Mouse (Mus musculus) embryonic facial prominence, embryonic 13.5 days (tissue): ENCODE measurements around the gene E2f7. TPM values are rescaled to one million over a fixed set of nuclear protein-coding genes. Genes with fewer than 3 reads are reported as not detected.

ENCODE experiments used
- ATAC-seq: fragments of 200-750 bp; cut with Nextera tagmentation; 2 replicates; pipeline ENCODE4 v1.8.0; 2017; ENCODE audit warnings: low read depth; ENCODE audit not compliant: insufficient number of reproducible peaks, insufficient read depth, low FRiP score, low TSS enrichment
- H3K27ac ChIP-seq: fragments of 300-500 bp; sonication (generic); 2 replicates; pipeline ENCODE4 v1.5.1; 2015; ENCODE audit warnings: moderate library complexity, mild to moderate bottlenecking, inconsistent platforms
- H3K27me3 ChIP-seq: fragments of 300-500 bp; sonication (generic); 2 replicates; pipeline ENCODE4 v1.6.1; 2015; ENCODE audit warnings: mild to moderate bottlenecking, inconsistent platforms
- H3K36me3 ChIP-seq: fragments of 300-500 bp; sonication (generic); 2 replicates; pipeline ENCODE4 v1.6.1; 2015; ENCODE audit warnings: mild to moderate bottlenecking, inconsistent platforms
- H3K4me1 ChIP-seq: fragments of 300-500 bp; sonication (generic); 2 replicates; pipeline ENCODE4 v1.6.1; 2015; ENCODE audit warnings: inconsistent platforms
- H3K4me2 ChIP-seq: fragments of 300-500 bp; sonication (generic); 2 replicates; pipeline ENCODE4 v1.6.1; 2015; ENCODE audit warnings: moderate library complexity, mild to moderate bottlenecking, inconsistent platforms
- H3K4me3 ChIP-seq: fragments of 300-500 bp; sonication (generic); 2 replicates; pipeline ENCODE4 v1.5.1; 2015; ENCODE audit warnings: mild to moderate bottlenecking, inconsistent platforms
- H3K9ac ChIP-seq: fragments of 300-500 bp; sonication (generic); 2 replicates; pipeline ENCODE4 v1.6.1; 2015; ENCODE audit warnings: mild to moderate bottlenecking, inconsistent platforms
- H3K9me3 ChIP-seq: fragments of 300-500 bp; sonication (generic); 2 replicates; pipeline ENCODE4 v1.6.1; 2016; ENCODE audit warnings: inconsistent platforms
- WGBS: fragments of 180-500 bp; shearing (Covaris S2); methylation state at CpG from one replicate; pipeline ENCODE4 v1.1.7; 2015; ENCODE audit warnings: mixed read lengths; 5-methylcytosine and 5-hydroxymethylcytosine counted together
- polyA plus RNA-seq: library from polyadenylated mRNA; unstranded; fragments of >200 nt; fragmentation: Nextera tagmentation; extraction: Ambion mirVana; gene quantifications from 2 replicates; pipeline ENCODE4 v1.2.1, GENCODE M21; 2015

The E2f7 gene
- polyA plus RNA-seq, 1 experiment from 2014 or later = 24.3 TPM

DNA sequence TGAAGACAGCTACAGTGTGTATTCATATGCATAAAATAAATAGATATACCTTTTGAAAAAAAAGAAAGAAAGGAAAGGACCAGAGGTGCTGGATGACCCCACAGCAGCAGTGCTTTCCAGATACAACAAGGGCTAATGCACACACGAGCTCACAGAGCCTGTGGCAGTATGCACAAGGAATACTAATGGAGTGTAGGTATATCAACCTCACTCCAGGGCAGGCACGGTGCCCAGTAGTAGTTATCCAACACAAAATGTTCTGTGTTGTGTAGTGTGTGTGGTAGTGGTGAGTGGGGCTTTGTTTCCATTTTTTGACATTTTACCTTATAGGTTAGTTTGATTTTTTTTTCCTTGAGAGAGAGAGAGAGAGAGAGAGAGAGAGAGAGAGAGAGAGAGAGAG lies 65.3 kb downstream of the E2f7 start:
- Histone ChIP-seq H3K4me3 (no peak overlapping the region), H3K27me3 (no peaks in the 10 kb centered on the region), H3K9me3 (no peaks in the 10 kb centered on the region), H3K27ac (no peak overlapping the region), H3K36me3 (no peaks in the 10 kb centered on the region), H3K9ac (no peak overlapping the region), H3K4me1 (peaks cover 13% of the 10 kb centered on the region), H3K4me2 (no peak overlapping the region)
- no peak for ATAC-seq
- WGBS = 76% methylated on average over 2 of the region's 2 CpGs

DNA sequence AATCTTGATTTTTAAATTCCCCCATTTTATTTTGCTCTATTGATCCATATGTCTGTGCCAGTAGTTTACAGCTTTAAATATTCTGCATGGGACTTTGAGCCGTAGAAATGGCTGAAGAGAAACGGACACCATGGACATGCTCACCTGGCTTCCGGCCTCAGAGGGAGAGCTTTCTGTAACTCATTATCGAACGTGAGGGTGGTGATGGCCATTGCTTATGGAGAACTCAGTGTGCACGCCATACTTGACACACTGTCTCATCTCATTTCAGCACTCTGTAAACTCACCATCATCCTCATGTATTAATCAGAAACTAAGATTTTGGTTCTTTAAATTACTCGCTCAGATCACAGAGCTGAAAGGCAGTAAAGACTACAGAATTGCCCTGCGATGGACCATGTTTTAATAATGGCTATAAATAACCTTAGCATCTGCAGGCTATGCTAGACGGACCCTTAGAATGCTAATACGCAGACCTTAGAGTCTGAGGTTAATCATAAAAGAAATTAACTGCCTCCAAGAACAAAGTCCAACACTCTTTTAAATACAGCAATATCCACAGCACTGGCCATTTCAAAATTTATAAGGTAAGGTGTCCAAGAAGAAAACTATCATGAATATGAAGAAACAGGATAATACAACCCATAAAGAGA lies 66.1 kb downstream of the E2f7 start:
- Histone ChIP-seq H3K4me3 (no peak overlapping the region), H3K9ac (no peak overlapping the region), H3K9me3 (no peaks in the 10 kb centered on the region), H3K4me1 (peaks cover 5% of the 10 kb centered on the region), H3K36me3 (no peaks in the 10 kb centered on the region), H3K27me3 (no peaks in the 10 kb centered on the region), H3K27ac (no peak overlapping the region), H3K4me2 (no peak overlapping the region)
- WGBS = 80% methylated on average over 10 of the region's 10 CpGs
- ATAC-seq = no peak

DNA sequence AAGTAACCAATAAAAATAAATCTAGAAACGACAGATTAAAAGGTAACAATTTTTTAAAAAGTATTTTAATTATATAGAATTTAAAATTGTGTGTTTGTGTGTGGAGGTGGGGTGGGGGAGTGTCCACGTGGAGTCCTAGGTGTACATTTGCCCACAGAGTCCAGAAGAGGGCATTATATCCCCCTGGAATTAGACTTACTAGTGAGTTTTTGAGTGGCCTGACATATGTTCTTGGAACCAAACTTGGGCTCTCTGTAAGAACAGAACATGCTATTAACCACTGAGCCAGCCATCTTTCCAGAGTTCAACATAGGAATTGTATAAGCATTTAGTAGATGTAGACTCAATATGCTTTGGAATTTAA lies 66.6 kb downstream of the E2f7 start:
- no peak overlapping the region for H3K4me3 ChIP-seq
- WGBS = 55% methylated on average over 2 of the region's 2 CpGs

DNA sequence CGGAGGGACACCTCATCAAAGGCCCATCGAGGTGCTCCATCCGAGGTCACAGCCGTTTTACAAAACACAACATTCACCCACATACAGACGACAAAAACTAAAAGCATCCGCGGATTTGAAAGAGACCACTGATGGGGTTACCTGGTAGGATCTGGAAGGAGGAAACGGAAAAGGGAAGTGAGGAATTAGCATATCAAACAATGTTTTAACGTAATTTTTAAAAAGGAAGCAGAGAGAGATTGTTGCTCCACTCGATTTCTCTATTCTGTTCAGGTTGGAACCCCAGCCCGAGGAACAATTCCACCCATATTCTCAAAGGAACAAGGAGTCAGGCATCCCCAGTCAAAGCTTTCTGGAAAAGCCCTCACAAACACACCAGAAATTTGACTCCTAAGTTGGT lies 75.9 kb downstream of the E2f7 start:
- Histone ChIP-seq H3K27ac (no peak overlapping the region), H3K4me3 (no peak overlapping the region), H3K4me1 (no peaks in the 10 kb centered on the region), H3K27me3 (no peaks in the 10 kb centered on the region), H3K4me2 (no peak overlapping the region), H3K9me3 (no peaks in the 10 kb centered on the region), H3K36me3 (no peaks in the 10 kb centered on the region), H3K9ac (no peak overlapping the region)
- ATAC-seq = no peak
- WGBS = 77% methylated on average over 11 of the region's 11 CpGs

More for the DNA sequence above, 66.6 kb downstream of the E2f7 start:
- Histone ChIP-seq H3K9me3 (no peaks in the 10 kb centered on the region), H3K4me1 (no peaks in the 10 kb centered on the region), H3K9ac (no peak overlapping the region), H3K27me3 (no peaks in the 10 kb centered on the region), H3K27ac (no peak overlapping the region), H3K36me3 (no peaks in the 10 kb centered on the region), H3K4me2 (no peak overlapping the region)
- ATAC-seq = no peak

DNA sequence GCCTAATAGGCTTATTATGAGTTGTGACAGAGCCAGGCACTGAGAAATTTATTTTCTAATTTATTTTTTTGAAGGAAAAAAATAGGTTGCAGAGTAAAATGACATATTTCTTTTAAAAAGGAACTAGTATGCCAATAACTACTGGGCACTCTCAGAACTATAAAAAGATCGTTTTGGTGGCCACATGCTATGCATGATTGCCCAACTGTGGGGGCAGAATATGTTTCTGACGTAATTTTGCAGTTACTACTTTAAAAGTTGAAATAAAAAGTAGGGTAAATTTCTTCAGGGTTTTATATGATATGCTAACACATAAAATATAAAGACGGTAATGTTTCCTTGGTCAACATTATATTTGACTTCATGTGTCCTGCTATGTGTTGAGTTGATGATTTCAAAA lies 76.5 kb downstream of the E2f7 start:
- H3K9ac ChIP-seq = no peak overlapping the region
- H3K4me3 ChIP-seq = no peak overlapping the region
- no peaks in the 10 kb centered on the region for H3K36me3 ChIP-seq
- H3K27me3 ChIP-seq = no peaks in the 10 kb centered on the region
- H3K27ac ChIP-seq = no peak overlapping the region
- no peak for ATAC-seq
- H3K4me1 ChIP-seq = no peaks in the 10 kb centered on the region
- 89% methylated on average over 3 of the region's 3 CpGs for WGBS
- H3K9me3 ChIP-seq = no peaks in the 10 kb centered on the region
- no peak overlapping the region for H3K4me2 ChIP-seq

DNA sequence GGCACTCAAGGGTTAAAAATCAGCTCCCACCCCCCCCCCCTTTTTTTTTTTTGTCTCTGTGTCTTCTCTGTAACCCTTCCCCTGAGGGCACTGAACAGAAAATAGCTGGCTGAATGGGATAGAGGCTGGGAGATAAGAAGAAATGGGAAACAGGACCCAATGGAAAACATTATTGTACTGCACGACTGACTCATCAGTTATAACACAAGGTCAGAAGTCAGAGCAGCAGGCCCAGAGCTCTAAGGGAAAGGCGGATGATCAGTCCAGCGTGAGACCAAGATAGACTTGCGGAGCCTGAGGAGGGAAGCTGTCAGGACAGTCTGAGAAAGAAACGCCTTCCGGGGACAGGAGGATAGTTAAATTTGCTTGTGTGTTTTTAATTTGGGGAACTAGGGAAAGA lies 87.1 kb downstream of the E2f7 start:
- no peaks in the 10 kb centered on the region for H3K27me3 ChIP-seq
- H3K27ac ChIP-seq = no peak overlapping the region
- H3K4me2 ChIP-seq = no peak overlapping the region
- WGBS = 11% methylated on average over 6 of the region's 6 CpGs
- no peaks in the 10 kb centered on the region for H3K36me3 ChIP-seq
- H3K4me3 ChIP-seq = no peak overlapping the region
- no peaks in the 10 kb centered on the region for H3K9me3 ChIP-seq
- H3K4me1 ChIP-seq = peaks cover 9% of the 10 kb centered on the region
- no peak for ATAC-seq
- H3K9ac ChIP-seq = no peak overlapping the region

DNA sequence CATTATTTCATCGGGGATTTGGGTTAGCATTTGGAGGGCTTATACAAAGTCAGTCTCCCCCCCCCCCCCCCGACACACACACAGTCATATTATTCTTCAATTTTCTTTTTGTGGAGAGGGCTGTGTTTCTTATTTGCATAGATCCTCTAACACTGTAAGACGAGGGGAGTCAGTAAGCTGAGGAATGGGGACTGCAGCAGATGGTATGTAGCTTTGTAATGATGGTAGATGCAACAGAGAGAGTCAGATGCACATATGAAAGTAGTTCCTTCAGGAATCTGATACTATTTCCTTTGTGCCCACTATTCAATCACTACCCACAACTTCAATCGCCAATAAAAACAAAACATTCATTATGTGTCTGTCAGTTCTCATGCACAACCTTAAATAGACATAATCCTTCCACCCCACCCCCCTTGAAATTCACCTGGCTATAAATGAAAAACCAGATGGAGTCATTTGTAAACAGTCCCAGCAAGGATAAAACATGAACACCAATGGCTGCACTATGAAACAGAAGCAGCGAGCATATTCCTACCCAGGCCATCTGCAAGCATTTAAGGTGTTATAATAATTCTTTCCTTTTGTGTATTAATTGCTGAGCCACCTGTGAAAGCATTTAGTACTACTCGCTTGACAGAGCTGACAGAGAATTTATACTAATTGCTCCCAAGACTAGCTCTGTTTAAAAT lies 90.0 kb downstream of the E2f7 start:
- Histone ChIP-seq H3K36me3 (no peaks in the 10 kb centered on the region), H3K9me3 (no peaks in the 10 kb centered on the region), H3K4me3 (no peak overlapping the region), H3K27ac (no peak overlapping the region), H3K4me1 (peaks cover 9% of the 10 kb centered on the region), H3K4me2 (no peak overlapping the region), H3K27me3 (no peaks in the 10 kb centered on the region), H3K9ac (no peak overlapping the region)
- ATAC-seq = no peak
- 21% methylated on average over 6 of the region's 6 CpGs for WGBS

Other genes starting within 250 kb of the E2f7 start
- gene Csrp2, start 174.3 kb downstream of the E2f7 start, polyA plus RNA-seq = 149 and 155 TPM in 2 replicates